Mouse (Mus musculus) brain, embryonic 18.5 days (tissue): ENCODE data around the gene Nr1h3.

Experiments
- DNase-seq: peaks from one replicate; pipeline ENCODE4 v3.0.0-alpha.2; 2012; ENCODE audit warnings: low read depth, low spot score

Gene Nr1h3

DNA sequence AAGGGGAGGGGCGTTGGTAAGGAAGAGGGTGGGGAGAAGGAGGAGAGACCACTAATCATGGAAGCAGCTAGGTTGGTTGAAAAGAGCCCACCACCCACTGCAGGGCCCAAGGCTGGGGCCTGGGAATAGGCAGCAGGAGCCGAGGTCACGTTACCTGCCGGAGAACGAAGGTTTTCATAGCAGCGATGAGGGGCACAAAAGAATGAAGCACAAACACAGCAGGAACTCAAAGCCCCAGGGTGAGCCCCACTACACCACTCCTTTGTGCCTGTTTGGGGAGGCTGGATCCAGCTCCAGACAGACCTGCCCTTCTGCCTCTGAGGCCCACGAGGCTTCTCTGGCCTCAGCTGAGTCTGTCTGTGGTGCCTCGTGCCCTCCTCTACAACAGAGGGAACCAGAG lies 62.9 kb downstream of the Nr1h3 start:
- no peak for DNase-seq

- no peak for DNase-seq
Measured at GRCm38 (mm10) chr2:91139311-91139710, 63.3 kb downstream of the Nr1h3 start.

DNA sequence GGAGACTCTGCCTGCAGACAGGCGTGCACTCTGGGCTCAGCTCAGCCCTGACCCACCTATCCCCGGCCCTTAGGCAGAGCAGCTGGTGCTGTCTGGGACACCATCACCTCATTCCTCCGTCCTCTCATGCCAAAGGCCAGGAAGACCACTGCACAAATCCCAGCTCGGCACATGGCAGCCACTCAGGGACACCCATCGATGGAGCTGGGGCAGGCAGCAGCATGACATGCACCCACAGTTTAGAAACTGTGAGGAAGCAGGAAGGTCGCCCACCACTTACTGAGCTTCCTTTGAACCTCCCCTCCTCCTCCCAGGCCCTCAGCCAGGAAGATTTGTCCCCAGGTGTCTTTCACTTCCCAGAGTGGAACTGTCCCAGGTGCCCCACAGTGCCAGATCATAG lies 65.2 kb downstream of the Nr1h3 start:
- DNase-seq = no peak

GRCm38 (mm10) chr2:91136513-91137412 lies 65.9 kb downstream of the Nr1h3 start:
- DNase-seq = no peak
